Mouse (Mus musculus): ENCODE results near the gene Gm14419.
"Not testable (repeated sequence)": the region's sequence is repeated elsewhere in the genome, so short reads cannot be mapped to it uniquely, and the experiment has no call there.

Gene Gm14419

DNA sequence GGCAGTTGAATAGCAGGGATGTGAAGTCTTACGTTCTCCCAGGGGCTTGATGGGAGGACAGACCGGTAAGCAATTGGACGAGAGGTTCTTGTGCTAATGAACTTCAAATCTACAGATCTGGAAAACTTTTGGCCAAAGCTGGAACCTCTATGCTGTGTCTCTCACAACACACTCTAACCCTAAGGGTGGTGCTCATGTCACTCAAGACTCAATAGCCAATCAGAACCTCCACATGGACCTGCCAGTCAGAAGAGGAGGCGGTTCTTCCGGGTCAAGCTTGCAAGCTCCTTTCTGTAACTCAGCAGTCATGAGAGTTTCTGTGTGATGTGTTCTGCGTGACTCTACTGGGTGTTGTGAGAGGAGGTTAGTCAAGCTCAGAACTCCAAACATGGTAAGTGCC is at the start of gene Gm14419:
Gene Gm14419 (plus strand): TSS at position 301 of the 400 bp plus-strand sequence.
- DNase-seq (ENCODE audit: low spot score) = not testable (repeated sequence)

All from c-Kit-positive CD71-positive TER-119-positive erythroid progenitor cells, embryonic 14.5 days (primary cell).